Mouse (Mus musculus) stomach, embryonic 14.5 days (tissue): ENCODE measurements at regions not wholly inside any gene's neighbourhood (a gene's known extent, or its start where the extent isn't known, plus 50 kb on each side); places are given as distances from the start of the nearest gene placed in this dataset.
"Not testable (repeated sequence)": the region's sequence is repeated elsewhere in the genome, so short reads cannot be mapped to it uniquely, and the experiment has no call there.

ENCODE experiments used
- ATAC-seq: fragments of 200-750 bp; cut with Nextera tagmentation; 2 replicates; pipeline ENCODE4 v1.8.0; 2017; ENCODE audit warnings: low read depth, moderate TSS enrichment; ENCODE audit not compliant: insufficient number of reproducible peaks, insufficient read depth, low FRiP score
- H3K27ac ChIP-seq: fragments of 300-500 bp; sonication (generic); 2 replicates; pipeline ENCODE4 v1.5.1; 2014; ENCODE audit warnings: mild to moderate bottlenecking, low read length, moderate library complexity, mixed read lengths
- H3K27me3 ChIP-seq: fragments of 300-500 bp; sonication (generic); 2 replicates; pipeline ENCODE4 v1.6.1; 2014; ENCODE audit warnings: low read length, control low read depth, mixed read lengths; ENCODE audit not compliant: control insufficient read depth, insufficient read depth
- H3K36me3 ChIP-seq: fragments of 300-500 bp; sonication (generic); 2 replicates; pipeline ENCODE4 v1.6.1; 2014; ENCODE audit warnings: mild to moderate bottlenecking, control low read depth, low read length, moderate library complexity, mixed read lengths; ENCODE audit not compliant: control insufficient read depth, insufficient read depth
- H3K4me1 ChIP-seq: fragments of 300-500 bp; sonication (generic); 2 replicates; pipeline ENCODE4 v1.6.1; 2014; ENCODE audit warnings: low read length, control low read depth, mixed read lengths; ENCODE audit not compliant: control insufficient read depth, insufficient read depth
- H3K4me2 ChIP-seq: fragments of 300-500 bp; sonication (generic); replicated peaks from 2 replicates; pipeline ENCODE4 v1.6.1; 2014; ENCODE audit warnings: low read depth, low read length, control low read depth
- H3K4me3 ChIP-seq: fragments of 300-500 bp; sonication (generic); 2 replicates; pipeline ENCODE4 v1.5.1; 2014; ENCODE audit warnings: low read depth, low read length, control low read depth
- H3K9ac ChIP-seq: fragments of 300-500 bp; sonication (generic); replicated peaks from 2 replicates; pipeline ENCODE4 v1.6.1; 2014; ENCODE audit warnings: low read depth, mild to moderate bottlenecking, control low read depth, low read length, moderate library complexity, mixed read lengths
- H3K9me3 ChIP-seq: fragments of 300-500 bp; sonication (generic); 2 replicates; pipeline ENCODE4 v1.6.1; 2016; ENCODE audit warnings: low read depth, low read length, control low read depth; ENCODE audit not compliant: control insufficient read depth
- WGBS: fragments of 180-500 bp; shearing (Covaris S2); extraction: QIAGEN DNeasy Blood & Tissue Kit; methylation state at CpG from one replicate; pipeline ENCODE4 v1.1.7; 2014; 5-methylcytosine and 5-hydroxymethylcytosine counted together

GRCm38 (mm10) chr2:72648294-72648693 is 172.3 kb downstream of the Cdca7 start:
- 61% methylated on average over 5 of the region's 5 CpGs for WGBS
- Histone ChIP-seq H3K4me2 (no peak overlapping the region), H3K27ac (no peak overlapping the region), H3K9me3 (no peaks in the 10 kb centered on the region), H3K4me1 (no peaks in the 10 kb centered on the region), H3K27me3 (no peaks in the 10 kb centered on the region), H3K4me3 (no peak overlapping the region), H3K36me3 (no peaks in the 10 kb centered on the region), H3K9ac (no peak overlapping the region)
- no peak for ATAC-seq

- Histone ChIP-seq H3K27ac (no peak overlapping the region), H3K27me3 (no peaks in the 10 kb centered on the region), H3K4me2 (no peak overlapping the region), H3K4me3 (no peak overlapping the region), H3K36me3 (no peaks in the 10 kb centered on the region), H3K9ac (no peak overlapping the region), H3K4me1 (no peaks in the 10 kb centered on the region), H3K9me3 (no peaks in the 10 kb centered on the region)
- ATAC-seq: no peak
- WGBS: 76% methylated on average over 9 of the region's 9 CpGs
Observed at GRCm38 (mm10) chr2:72655864-72656263, 179.9 kb downstream of the Cdca7 start.

- Histone ChIP-seq H3K4me1 (no peaks in the 10 kb centered on the region), H3K4me2 (no peak overlapping the region), H3K9me3 (0 out of 2 replicates have a peak, but pooled peaks cover 5% of the 10 kb centered on the region), H3K27ac (no peak overlapping the region; the same call in 1 of the 2 replicates), H3K27me3 (no peaks in the 10 kb centered on the region), H3K36me3 (no peaks in the 10 kb centered on the region), H3K9ac (no peak overlapping the region), H3K4me3 (no peak overlapping the region)
- WGBS: 52% methylated on average over 10 of the region's 10 CpGs
- no peak for ATAC-seq
Observed at GRCm38 (mm10) chr2:72657101-72657920, 181.4 kb downstream of the Cdca7 start.

- WGBS: 53% methylated on average over 7 of the region's 7 CpGs
- no peak for ATAC-seq
- H3K27ac ChIP-seq: peak overlapping the region; percentile 22; the same call in 1 of the 2 replicates
Observed at GRCm38 (mm10) chr2:72662396-72662795, 186.4 kb downstream of the Cdca7 start.

GRCm38 (mm10) chr2:72662979-72663780 is 187.2 kb downstream of the Cdca7 start:
- no peak overlapping the region for H3K9ac ChIP-seq
- 0 out of 2 replicates have a peak, but pooled peaks cover 5% of the 10 kb centered on the region for H3K9me3 ChIP-seq
- no peaks in the 10 kb centered on the region for H3K27me3 ChIP-seq
- H3K27ac ChIP-seq: peak overlapping the region; percentile 22; the same call in 1 of the 2 replicates
- ATAC-seq: no peak
- no peaks in the 10 kb centered on the region for H3K4me1 ChIP-seq
- whole genome bisulfite sequencing: 58% methylated on average over 8 of the region's 8 CpGs
- no peak overlapping the region for H3K4me3 ChIP-seq
- no peaks in the 10 kb centered on the region for H3K36me3 ChIP-seq
- no peak overlapping the region for H3K4me2 ChIP-seq

More at GRCm38 (mm10) chr2:72662396-72662795, 186.4 kb downstream of the Cdca7 start:
- H3K4me3 ChIP-seq: no peak overlapping the region
- H3K9ac ChIP-seq: no peak overlapping the region
- no peaks in the 10 kb centered on the region for H3K36me3 ChIP-seq
- 0 out of 2 replicates have a peak, but pooled peaks cover 5% of the 10 kb centered on the region for H3K9me3 ChIP-seq
- no peaks in the 10 kb centered on the region for H3K27me3 ChIP-seq
- H3K4me1 ChIP-seq: no peaks in the 10 kb centered on the region
- H3K4me2 ChIP-seq: no peak overlapping the region

- not testable (repeated sequence) for H3K4me3 ChIP-seq, ATAC-seq, H3K9me3 ChIP-seq, H3K27me3 ChIP-seq, H3K9ac ChIP-seq, H3K4me1 ChIP-seq, H3K36me3 ChIP-seq, H3K4me2 ChIP-seq, H3K27ac ChIP-seq
- whole genome bisulfite sequencing: 92% methylated on average over 16 of the region's 16 CpGs
Observed at GRCm38 (mm10) chr2:72667396-72667795, 191.4 kb downstream of the Cdca7 start.

- peaks cover 8% of the 10 kb centered on the region; the same call in 1 of the 2 replicates for H3K4me1 ChIP-seq
- H3K4me3 ChIP-seq: no peak overlapping the region
- H3K4me2 ChIP-seq: no peak overlapping the region
- no peaks in the 10 kb centered on the region for H3K36me3 ChIP-seq
- H3K27ac ChIP-seq: peak overlapping the region; percentile 52; the same call in 1 of the 2 replicates
- no peaks in the 10 kb centered on the region for H3K27me3 ChIP-seq
- no peak overlapping the region for H3K9ac ChIP-seq
- 0 out of 2 replicates have a peak, but pooled peaks have one; percentile 42 for ATAC-seq
- 37% methylated on average over 13 of the region's 13 CpGs for WGBS
- H3K9me3 ChIP-seq: no peaks in the 10 kb centered on the region
Observed at GRCm38 (mm10) chr2:72672908-72673901, 197.2 kb downstream of the Cdca7 start.
